Mouse (Mus musculus) urinary bladder, postnatal 25 days (tissue): ENCODE measurements around the gene 1700020L24Rik.

Experiments used
- DNase-seq: peaks from one replicate; pipeline ENCODE4 v3.0.0; 2022; ENCODE audit warnings: low spot score

The 1700020L24Rik gene

DNA sequence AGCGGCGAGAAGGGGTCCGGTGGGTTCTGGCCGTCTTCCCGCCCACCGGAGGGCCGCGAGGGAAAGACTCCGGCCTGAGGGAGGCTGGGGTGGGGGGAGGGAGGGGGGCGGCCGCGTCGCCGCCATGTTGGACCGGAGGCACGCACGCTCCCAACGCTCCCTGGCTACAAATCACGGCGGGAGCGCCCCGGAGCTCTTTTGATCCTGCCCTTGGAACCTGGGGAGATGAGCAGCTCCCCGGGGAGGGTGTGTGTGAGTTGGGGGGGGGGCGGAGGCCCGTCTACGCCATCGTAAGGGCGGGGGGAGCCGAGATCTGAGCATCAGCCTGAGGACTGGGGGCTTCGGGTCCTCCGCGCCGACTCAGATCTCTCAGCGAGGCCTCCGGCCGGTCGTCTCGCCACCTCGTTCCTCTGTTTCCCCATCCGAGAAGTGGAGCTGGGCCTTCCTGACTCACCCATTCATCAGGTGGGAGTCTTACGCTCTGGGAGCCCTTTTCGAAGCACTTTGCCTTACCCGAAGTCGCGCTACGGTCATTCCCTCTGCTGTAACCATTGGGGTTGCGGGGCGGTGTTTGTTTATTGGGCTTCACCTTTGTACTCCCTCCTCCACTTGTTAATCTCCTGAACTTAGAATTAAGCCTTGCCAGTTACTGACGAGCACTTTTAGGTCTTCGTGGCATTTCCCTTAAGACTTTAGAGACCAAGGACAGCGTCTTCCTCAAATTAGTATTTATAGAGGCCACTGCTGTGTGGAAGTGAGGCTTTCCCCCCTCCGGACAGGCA is 35.9 kb downstream of the 1700020L24Rik start:
- DNase-seq, result no peak
